Mouse (Mus musculus): Measurements from ENCODE around the gene Trappc10. TPM values are rescaled to one million over a fixed set of nuclear protein-coding genes. Genes with fewer than 3 reads are reported as not detected.

Trappc10 gene
- polyA plus RNA-seq, 1 experiment from 2014 or later: 11.5 TPM

- no peak overlapping the region for H3K27ac ChIP-seq
- peak; percentile 55 for DNase-seq (ENCODE audit: low spot score)
- H3K36me3 ChIP-seq: peaks cover 88% of the 10 kb centered on the region
- no peaks in the 10 kb centered on the region for H3K27me3 ChIP-seq (ENCODE audit: insufficient read depth, poor library complexity, severe bottlenecking)
- 46% methylated on average over 8 of the region's 8 CpGs for WGBS
- no peak overlapping the region for H3K4me3 ChIP-seq
- no peaks in the 10 kb centered on the region for H3K4me1 ChIP-seq (replicated peaks)
- no peaks in the 10 kb centered on the region for H3K9me3 ChIP-seq
Measured at GRCm38 (mm10) chr10:78279210-78279609, 34.8 kb upstream of the Trappc10 start.

GRCm38 (mm10) chr10:78277835-78278234 lies 33.4 kb upstream of the Trappc10 start:
- Histone ChIP-seq H3K27ac (no peak overlapping the region), H3K4me1 (replicated peaks) (0 out of 2 replicates have a peak, but pooled peaks cover 4% of the 10 kb centered on the region), H3K4me3 (no peak overlapping the region), H3K9me3 (no peaks in the 10 kb centered on the region), H3K36me3 (peaks cover 89% of the 10 kb centered on the region), H3K27me3 (ENCODE audit: insufficient read depth, poor library complexity, severe bottlenecking) (no peaks in the 10 kb centered on the region)
- DNase-seq (ENCODE audit: low spot score): no peak
- 67% methylated on average over 3 of the region's 3 CpGs for WGBS

GRCm38 (mm10) chr10:78276242-78276641 lies 31.8 kb upstream of the Trappc10 start:
- Histone ChIP-seq H3K4me1 (replicated peaks) (0 out of 2 replicates have a peak, but pooled peaks cover 8% of the 10 kb centered on the region), H3K36me3 (peaks cover 89% of the 10 kb centered on the region), H3K27me3 (ENCODE audit: insufficient read depth, poor library complexity, severe bottlenecking) (no peaks in the 10 kb centered on the region), H3K9me3 (no peaks in the 10 kb centered on the region), H3K27ac (no peak overlapping the region), H3K4me3 (no peak overlapping the region)
- no peak for DNase-seq (ENCODE audit: low spot score)
- 96% methylated on average over 4 of the region's 4 CpGs for WGBS

GRCm38 (mm10) chr10:78272932-78273331 lies 28.5 kb upstream of the Trappc10 start:
- no peaks in the 10 kb centered on the region for H3K27me3 ChIP-seq (ENCODE audit: insufficient read depth, poor library complexity, severe bottlenecking)
- peaks cover 68% of the 10 kb centered on the region for H3K36me3 ChIP-seq
- no peak overlapping the region for H3K27ac ChIP-seq
- 27% methylated on average over 9 of the region's 9 CpGs for WGBS
- no peak for DNase-seq (ENCODE audit: low spot score)
- no peaks in the 10 kb centered on the region for H3K9me3 ChIP-seq
- 0 out of 2 replicates have a peak, but pooled peaks cover 8% of the 10 kb centered on the region for H3K4me1 ChIP-seq (replicated peaks)
- no peak overlapping the region for H3K4me3 ChIP-seq

- 0 out of 2 replicates have a peak, but pooled peaks cover 1% of the 10 kb centered on the region for H3K36me3 ChIP-seq
- H3K9me3 ChIP-seq: no peaks in the 10 kb centered on the region
- DNase-seq (ENCODE audit: low spot score): no peak
- no peaks in the 10 kb centered on the region for H3K27me3 ChIP-seq (ENCODE audit: insufficient read depth, poor library complexity, severe bottlenecking)
- H3K27ac ChIP-seq: no peak overlapping the region
- WGBS: 75% methylated on average over 3 of the region's 3 CpGs
- H3K4me3 ChIP-seq: no peak overlapping the region
- no peaks in the 10 kb centered on the region for H3K4me1 ChIP-seq (replicated peaks)
Measured at GRCm38 (mm10) chr10:78265881-78266280, 21.4 kb upstream of the Trappc10 start.

GRCm38 (mm10) chr10:78264735-78265134 lies 20.3 kb upstream of the Trappc10 start:
- Histone ChIP-seq H3K27me3 (ENCODE audit: insufficient read depth, poor library complexity, severe bottlenecking) (no peaks in the 10 kb centered on the region), H3K36me3 (no peaks in the 10 kb centered on the region), H3K4me3 (no peak overlapping the region), H3K27ac (no peak overlapping the region), H3K9me3 (no peaks in the 10 kb centered on the region), H3K4me1 (replicated peaks) (peaks cover 3% of the 10 kb centered on the region; the same call in 1 of the 2 replicates)
- WGBS: 84% methylated on average over 3 of the region's 3 CpGs
- no peak for DNase-seq (ENCODE audit: low spot score)

- Histone ChIP-seq H3K27ac (no peak overlapping the region), H3K36me3 (no peaks in the 10 kb centered on the region), H3K4me1 (replicated peaks) (peaks cover 3% of the 10 kb centered on the region; the same call in 1 of the 2 replicates), H3K27me3 (ENCODE audit: insufficient read depth, poor library complexity, severe bottlenecking) (no peaks in the 10 kb centered on the region), H3K4me3 (no peak overlapping the region), H3K9me3 (no peaks in the 10 kb centered on the region)
- no peak for DNase-seq (ENCODE audit: low spot score)
- whole genome bisulfite sequencing: 70% methylated on average over 7 of the region's 7 CpGs
Measured at GRCm38 (mm10) chr10:78260916-78261650, 16.6 kb upstream of the Trappc10 start.

GRCm38 (mm10) chr10:78260322-78260721 lies 15.9 kb upstream of the Trappc10 start:
- no peak overlapping the region for H3K27ac ChIP-seq
- DNase-seq (ENCODE audit: low spot score): no peak
- WGBS: 33% methylated on average over 5 of the region's 5 CpGs
- H3K27me3 ChIP-seq (ENCODE audit: insufficient read depth, poor library complexity, severe bottlenecking): no peaks in the 10 kb centered on the region
- no peaks in the 10 kb centered on the region for H3K9me3 ChIP-seq
- H3K4me3 ChIP-seq: no peak overlapping the region
- H3K4me1 ChIP-seq (replicated peaks): peaks cover 3% of the 10 kb centered on the region; the same call in 1 of the 2 replicates
- no peaks in the 10 kb centered on the region for H3K36me3 ChIP-seq

GRCm38 (mm10) chr10:78259702-78260101 lies 15.3 kb upstream of the Trappc10 start:
- no peaks in the 10 kb centered on the region for H3K36me3 ChIP-seq
- H3K27me3 ChIP-seq (ENCODE audit: insufficient read depth, poor library complexity, severe bottlenecking): no peaks in the 10 kb centered on the region
- H3K4me3 ChIP-seq: no peak overlapping the region
- no peak overlapping the region for H3K27ac ChIP-seq
- peaks cover 3% of the 10 kb centered on the region; the same call in 1 of the 2 replicates for H3K4me1 ChIP-seq (replicated peaks)
- no peak for DNase-seq (ENCODE audit: low spot score)
- H3K9me3 ChIP-seq: no peaks in the 10 kb centered on the region
- WGBS: 60% methylated on average over 6 of the region's 6 CpGs

GRCm38 (mm10) chr10:78259230-78259629 lies 14.8 kb upstream of the Trappc10 start:
- Histone ChIP-seq H3K27me3 (ENCODE audit: insufficient read depth, poor library complexity, severe bottlenecking) (no peaks in the 10 kb centered on the region), H3K9me3 (no peaks in the 10 kb centered on the region), H3K4me1 (replicated peaks) (peaks cover 3% of the 10 kb centered on the region; the same call in 1 of the 2 replicates), H3K36me3 (no peaks in the 10 kb centered on the region), H3K4me3 (no peak overlapping the region), H3K27ac (no peak overlapping the region)
- WGBS: 75% methylated on average over 5 of the region's 5 CpGs
- DNase-seq (ENCODE audit: low spot score): no peak

- DNase-seq (ENCODE audit: low spot score): no peak
Measured at GRCm38 (mm10) chr10:78258142-78258675, 13.8 kb upstream of the Trappc10 start.

GRCm38 (mm10) chr10:78255646-78256059 lies 11.2 kb upstream of the Trappc10 start:
- H3K9me3 ChIP-seq: no peaks in the 10 kb centered on the region
- H3K36me3 ChIP-seq: no peaks in the 10 kb centered on the region
- H3K27ac ChIP-seq: no peak overlapping the region
- peaks cover 3% of the 10 kb centered on the region; the same call in 1 of the 2 replicates for H3K4me1 ChIP-seq (replicated peaks)
- H3K27me3 ChIP-seq (ENCODE audit: insufficient read depth, poor library complexity, severe bottlenecking): no peaks in the 10 kb centered on the region
- H3K4me3 ChIP-seq: no peak overlapping the region
- no peak for DNase-seq (ENCODE audit: low spot score)
- WGBS: 78% methylated on average over 4 of the region's 4 CpGs

More at GRCm38 (mm10) chr10:78258142-78258675, 13.8 kb upstream of the Trappc10 start:
- Histone ChIP-seq H3K27ac (no peak overlapping the region), H3K9me3 (no peaks in the 10 kb centered on the region), H3K4me3 (no peak overlapping the region), H3K27me3 (ENCODE audit: insufficient read depth, poor library complexity, severe bottlenecking) (no peaks in the 10 kb centered on the region), H3K36me3 (no peaks in the 10 kb centered on the region), H3K4me1 (replicated peaks) (peaks cover 3% of the 10 kb centered on the region; the same call in 1 of the 2 replicates)
- WGBS: 79% methylated on average over 6 of the region's 6 CpGs

GRCm38 (mm10) chr10:78247206-78247605 lies 2.8 kb upstream of the Trappc10 start:
- H3K4me3 ChIP-seq: no peak overlapping the region
- H3K4me1 ChIP-seq (replicated peaks): peaks cover 23% of the 10 kb centered on the region
- no peak for DNase-seq (ENCODE audit: low spot score)
- no peaks in the 10 kb centered on the region for H3K36me3 ChIP-seq
- no peaks in the 10 kb centered on the region for H3K9me3 ChIP-seq
- no peak overlapping the region for H3K27ac ChIP-seq
- H3K27me3 ChIP-seq (ENCODE audit: insufficient read depth, poor library complexity, severe bottlenecking): no peaks in the 10 kb centered on the region
- 83% methylated on average over 3 of the region's 3 CpGs for WGBS

Data from hindbrain, embryonic 10.5 days (tissue).